In genomic region chr2:118659998-118660452, GRCm38 (mm10) we compare ENCODE assay signal across 8 mouse cellular contexts. TPM values are rescaled to one million over a fixed set of nuclear protein-coding genes. Genes with fewer than 3 reads are reported as not detected.
DNase-seq lines count a peak whose midpoint lies in the region; ATAC-seq and TF ChIP-seq lines count a peak whose summit lies in the region.

No protein-coding gene starts in this region.

- ATAC-seq in kidney, postnatal 0 days (replicated peaks; ENCODE audit: low FRiP score, low read depth), result no peak
- ATAC-seq in lung, embryonic 16.5 days (ENCODE audit: low read depth), result peak; percentile 51

- H3K27ac ChIP-seq in ES-Bruce4 (ENCODE audit: insufficient read depth, low read length), result peak overlapping the region; percentile 86; the same call in 1 of the 2 replicates
- no peak overlapping the region for H3K27ac ChIP-seq in kidney, postnatal 0 days
- H3K27ac ChIP-seq in lung, embryonic 16.5 days (ENCODE audit: low read length), result no peak overlapping the region

- peak overlapping the region; percentile 59 for H3K4me2 ChIP-seq in kidney, postnatal 0 days (ENCODE audit: low read length)
- H3K4me2 ChIP-seq in lung, embryonic 16.5 days (ENCODE audit: low read depth, low read length), result peak overlapping the region; percentile 63

- H3K36me3 ChIP-seq in ES-Bruce4 (ENCODE audit: control insufficient read depth, insufficient read depth, low read length, poor library complexity, severe bottlenecking), result no peaks in the 10 kb centered on the region
- no peaks in the 10 kb centered on the region for H3K36me3 ChIP-seq in kidney, postnatal 0 days (ENCODE audit: insufficient read depth, low read length)
- H3K36me3 ChIP-seq in lung, embryonic 16.5 days (ENCODE audit: control insufficient read depth, insufficient read depth, low read length), result no peaks in the 10 kb centered on the region

- H3K9ac ChIP-seq in ES-Bruce4 (ENCODE audit: low read depth, poor library complexity, severe bottlenecking), result no peak overlapping the region
- 0 out of 2 replicates have a peak overlapping the region, but pooled peaks have one; percentile 44 for H3K9ac ChIP-seq in kidney, postnatal 0 days (ENCODE audit: low read depth, low read length)
- peak overlapping the region; percentile 64 for H3K9ac ChIP-seq in lung, embryonic 16.5 days (ENCODE audit: low read length)

- intact Hi-C loops in gastrocnemius, postnatal 14 days (cut with DNase I; ENCODE audit: low total_unique reads), result no loop called here

- WGBS in kidney, postnatal 0 days, result 2% methylated on average over 4 of the region's 4 CpGs
- 0% methylated on average over 4 of the region's 4 CpGs for WGBS in lung, embryonic 16.5 days

- no peaks in the 10 kb centered on the region for H3K27me3 ChIP-seq in ES-Bruce4 (ENCODE audit: control insufficient read depth, insufficient read depth, low read length, poor library complexity, severe bottlenecking)
- H3K27me3 ChIP-seq in kidney, postnatal 0 days (ENCODE audit: insufficient read depth, low read length), result peaks cover 7% of the 10 kb centered on the region
- H3K27me3 ChIP-seq in lung, embryonic 16.5 days (ENCODE audit: control insufficient read depth, insufficient read depth, low read depth, low read length), result peaks cover 5% of the 10 kb centered on the region

- peak; percentile 84 for DNase-seq in 416B (ENCODE audit: low read depth)
- peak; percentile 38 to 52 for DNase-seq in cerebellum, postnatal 36 days
- peak; percentile 66 to 83 for DNase-seq in heart, adult 9 months (ENCODE audit: low spot score in 2 of 2)
- peak; percentile 67 for DNase-seq in kidney, postnatal 0 days (ENCODE audit: low spot score)
- peak; percentile 25 for DNase-seq in right cerebral cortex, postnatal 4 days
- DNase-seq in gastrocnemius, postnatal 14 days, result no peak

- TF ChIP-seq CTCF in ES-Bruce4 (IDR thresholded peaks at IDR 0.05; ENCODE audit: low read depth, low read length), result no peak
- TF ChIP-seq CTCF in kidney, postnatal 0 days (IDR thresholded peaks at IDR 0.05; ENCODE audit: low read depth), result no peak

- peaks cover 11% of the 10 kb centered on the region for H3K4me1 ChIP-seq in ES-Bruce4 (ENCODE audit: control insufficient read depth, insufficient read depth, low read length)
- peaks cover 12% of the 10 kb centered on the region; the same call in 1 of the 2 replicates for H3K4me1 ChIP-seq in kidney, postnatal 0 days (replicated peaks; ENCODE audit: insufficient read depth, low read length)
- H3K4me1 ChIP-seq in lung, embryonic 16.5 days (replicated peaks; ENCODE audit: control insufficient read depth, insufficient read depth, low read length), result peaks cover 34% of the 10 kb centered on the region

- H3K4me3 ChIP-seq in ES-Bruce4 (ENCODE audit: low read depth, low read length), result no peak overlapping the region
- H3K4me3 ChIP-seq in kidney, postnatal 0 days (replicated peaks; ENCODE audit: low read depth, low read length), result peak overlapping the region; percentile 37
- peak overlapping the region; percentile 56 for H3K4me3 ChIP-seq in lung, embryonic 16.5 days (ENCODE audit: low read length)

- TF ChIP-seq EP300 in ES-Bruce4 (IDR thresholded peaks at IDR 0.05; ENCODE audit: insufficient read depth, low read depth, low read length), result no peak

- TF ChIP-seq POLR2A in ES-Bruce4 (IDR thresholded peaks at IDR 0.05; ENCODE audit: insufficient read depth, low read length), result no peak

- H3K9me3 ChIP-seq in ES-Bruce4 (replicated peaks; ENCODE audit: control insufficient read depth, insufficient read depth, low read length, poor library complexity, severe bottlenecking), result no peaks in the 10 kb centered on the region
- H3K9me3 ChIP-seq in kidney, postnatal 0 days (replicated peaks; ENCODE audit: low read length), result no peaks in the 10 kb centered on the region
- no peaks in the 10 kb centered on the region for H3K9me3 ChIP-seq in lung, embryonic 16.5 days (ENCODE audit: control insufficient read depth, low read length)

RNA-seq across cellular contexts. Expression of gene Pak6, which starts 3.1 kb away (rescaled TPM):
- 2.1 and 2.3 TPM in 2 replicates for polyA plus RNA-seq in ES-Bruce4 (2011; ENCODE audit: insufficient read depth, insufficient read length, low read depth, missing spikeins)
- 1.9 and 3.5 TPM in 2 replicates for polyA plus RNA-seq in kidney, postnatal 0 days (2015; fragmentation: Nextera tagmentation; extraction: Ambion mirVana)
- polyA plus RNA-seq in lung, embryonic 16.5 days (2015; fragmentation: Nextera tagmentation; extraction: Ambion mirVana), result 2.2 and 3.9 TPM in 2 replicates
- under 1 TPM; 0.07 to 0.14 TPM for total RNA-seq in gastrocnemius, postnatal 14 days (2021)

RNA-seq across cellular contexts. Expression of gene Ankrd63, which starts 43.7 kb away (rescaled TPM):
- polyA plus RNA-seq in ES-Bruce4 (2011; ENCODE audit: insufficient read depth, insufficient read length, low read depth, missing spikeins), result not detected in 2 replicates
- 0.37 and 0.45 TPM in 2 replicates for polyA plus RNA-seq in kidney, postnatal 0 days (2015; fragmentation: Nextera tagmentation; extraction: Ambion mirVana)
- polyA plus RNA-seq in lung, embryonic 16.5 days (2015; fragmentation: Nextera tagmentation; extraction: Ambion mirVana), result 0.06 and 0.11 TPM in 2 replicates
- not detected for total RNA-seq in gastrocnemius, postnatal 14 days (2021)
